Mouse (Mus musculus) embryonic facial prominence, embryonic 14.5 days (tissue): ENCODE results near the gene 2310022B05Rik. TPM values are rescaled to one million over a fixed set of nuclear protein-coding genes. Genes with fewer than 3 reads are reported as not detected.

Source experiments
- ATAC-seq: fragments of 200-750 bp; cut with Nextera tagmentation; 2 replicates; pipeline ENCODE4 v1.8.0; 2017; ENCODE audit warnings: low read depth, moderate number of reproducible peaks, moderate TSS enrichment
- DNase-seq: peaks from one replicate; pipeline ENCODE4 v3.0.0-alpha.2; 2015; ENCODE audit warnings: low spot score
- H3K27ac ChIP-seq: fragments of 300-500 bp; sonication (generic); replicated peaks from 2 replicates; pipeline ENCODE4 v1.5.1; 2014; ENCODE audit warnings: low read depth, mild to moderate bottlenecking, low read length, moderate library complexity
- H3K27me3 ChIP-seq: fragments of 300-500 bp; sonication (generic); replicated peaks from 2 replicates; pipeline ENCODE4 v1.6.1; 2014; ENCODE audit warnings: low read length; ENCODE audit not compliant: control insufficient read depth, insufficient read depth
- H3K36me3 ChIP-seq: fragments of 300-500 bp; sonication (generic); 2 replicates; pipeline ENCODE4 v1.6.1; 2014; ENCODE audit warnings: low read length, mixed read lengths; ENCODE audit not compliant: control insufficient read depth, insufficient read depth
- H3K4me1 ChIP-seq: fragments of 300-500 bp; sonication (generic); 2 replicates; pipeline ENCODE4 v1.6.1; 2014; ENCODE audit warnings: antibody characterized with exemption, low read length; ENCODE audit not compliant: control insufficient read depth, insufficient read depth
- H3K4me2 ChIP-seq: fragments of 300-500 bp; sonication (generic); 2 replicates; pipeline ENCODE4 v1.6.1; 2014; ENCODE audit warnings: low read depth, mild to moderate bottlenecking, low read length, moderate library complexity, mixed read lengths
- H3K4me3 ChIP-seq: fragments of 300-500 bp; sonication (generic); 2 replicates; pipeline ENCODE4 v1.5.1; 2014; ENCODE audit warnings: low read depth, mild to moderate bottlenecking, low read length
- H3K9ac ChIP-seq: fragments of 300-500 bp; sonication (generic); 2 replicates; pipeline ENCODE4 v1.6.1; 2014; ENCODE audit warnings: low read depth, mild to moderate bottlenecking, low read length, moderate library complexity, mixed read lengths
- H3K9me3 ChIP-seq: fragments of 300-500 bp; sonication (generic); 2 replicates; pipeline ENCODE4 v1.6.1; 2016; ENCODE audit warnings: low read length; ENCODE audit not compliant: control insufficient read depth
- WGBS: fragments of 180-500 bp; shearing (Covaris S2); extraction: QIAGEN DNeasy Blood & Tissue Kit; methylation state at CpG from one replicate; pipeline ENCODE4 v1.1.7; 2014; 5-methylcytosine and 5-hydroxymethylcytosine counted together
- polyA plus RNA-seq: library from polyadenylated mRNA; unstranded; fragments of >200 nt; fragmentation: Nextera tagmentation; extraction: Ambion mirVana; gene quantifications from 2 replicates; pipeline ENCODE4 v1.2.1, GENCODE M21; 2014

2310022B05Rik gene
- polyA plus RNA-seq, result 45.5 and 46.4 TPM in 2 replicates

GRCm38 (mm10) chr8:124663112-124663873 is at the start of gene 2310022B05Rik:
Gene 2310022B05Rik (minus strand): TSS chr8:124663369.
- no peaks in the 10 kb centered on the region for H3K36me3 ChIP-seq
- peak within 1 kb of the TSS; percentile 95 for H3K9ac ChIP-seq
- peaks cover 37% of the 10 kb centered on the region for H3K4me1 ChIP-seq
- 2% methylated on average over 32 of the region's 69 CpGs for WGBS
- peak within 1 kb of the TSS; percentile 89 for H3K4me3 ChIP-seq
- no peaks in the 10 kb centered on the region for H3K9me3 ChIP-seq
- H3K27me3 ChIP-seq, result no peaks in the 10 kb centered on the region
- peak within 1 kb of the TSS; percentile 69 for H3K4me2 ChIP-seq
- peak; percentile 93 for ATAC-seq
- DNase-seq, result peak; percentile 96
- H3K27ac ChIP-seq, result peak within 1 kb of the TSS; percentile 94

- no peak overlapping the region for H3K4me3 ChIP-seq
- H3K27me3 ChIP-seq, result no peaks in the 10 kb centered on the region
- H3K4me1 ChIP-seq, result no peaks in the 10 kb centered on the region
- no peak overlapping the region for H3K27ac ChIP-seq
- no peaks in the 10 kb centered on the region for H3K9me3 ChIP-seq
- DNase-seq, result no peak
- ATAC-seq, result no peak
- no peak overlapping the region for H3K9ac ChIP-seq
- H3K4me2 ChIP-seq, result no peak overlapping the region
- WGBS, result 95% methylated on average over 8 of the region's 8 CpGs
- peaks cover 57% of the 10 kb centered on the region for H3K36me3 ChIP-seq
These were observed 42.7 kb upstream of the 2310022B05Rik start for GRCm38 (mm10) chr8:124705823-124706222.

GRCm38 (mm10) chr8:124704376-124704775 is 41.2 kb upstream of the 2310022B05Rik start:
- ATAC-seq, result no peak
- peaks cover 55% of the 10 kb centered on the region for H3K36me3 ChIP-seq
- no peak overlapping the region for H3K4me3 ChIP-seq
- H3K4me2 ChIP-seq, result no peak overlapping the region
- DNase-seq, result peak; percentile 4
- H3K27me3 ChIP-seq, result no peaks in the 10 kb centered on the region
- H3K4me1 ChIP-seq, result no peaks in the 10 kb centered on the region
- no peaks in the 10 kb centered on the region for H3K9me3 ChIP-seq
- no peak overlapping the region for H3K27ac ChIP-seq
- 81% methylated on average over 4 of the region's 4 CpGs for WGBS
- H3K9ac ChIP-seq, result no peak overlapping the region

GRCm38 (mm10) chr8:124703526-124703925 is 40.4 kb upstream of the 2310022B05Rik start:
- H3K36me3 ChIP-seq, result peaks cover 53% of the 10 kb centered on the region
- ATAC-seq, result no peak
- 64% methylated on average over 4 of the region's 4 CpGs for WGBS

GRCm38 (mm10) chr8:124702183-124702582 is 39.0 kb upstream of the 2310022B05Rik start:
- ATAC-seq, result no peak
- no peak overlapping the region for H3K4me3 ChIP-seq
- H3K27ac ChIP-seq, result no peak overlapping the region
- H3K36me3 ChIP-seq, result peaks cover 56% of the 10 kb centered on the region
- 82% methylated on average over 3 of the region's 3 CpGs for WGBS
- no peak overlapping the region for H3K4me2 ChIP-seq
- no peaks in the 10 kb centered on the region for H3K9me3 ChIP-seq
- DNase-seq, result no peak
- H3K27me3 ChIP-seq, result no peaks in the 10 kb centered on the region
- no peaks in the 10 kb centered on the region for H3K4me1 ChIP-seq
- no peak overlapping the region for H3K9ac ChIP-seq

More at GRCm38 (mm10) chr8:124703526-124703925, 40.4 kb upstream of the 2310022B05Rik start:
- no peaks in the 10 kb centered on the region for H3K4me1 ChIP-seq
- no peaks in the 10 kb centered on the region for H3K9me3 ChIP-seq
- H3K9ac ChIP-seq, result no peak overlapping the region
- H3K27me3 ChIP-seq, result no peaks in the 10 kb centered on the region
- no peak overlapping the region for H3K27ac ChIP-seq
- H3K4me2 ChIP-seq, result no peak overlapping the region
- no peak overlapping the region for H3K4me3 ChIP-seq
- no peak for DNase-seq

GRCm38 (mm10) chr8:124701023-124701422 is 37.9 kb upstream of the 2310022B05Rik start:
- H3K4me1 ChIP-seq, result no peaks in the 10 kb centered on the region
- H3K9me3 ChIP-seq, result no peaks in the 10 kb centered on the region
- no peak for ATAC-seq
- H3K27ac ChIP-seq, result no peak overlapping the region
- 86% methylated on average over 9 of the region's 9 CpGs for WGBS
- no peak for DNase-seq
- peaks cover 54% of the 10 kb centered on the region for H3K36me3 ChIP-seq
- H3K9ac ChIP-seq, result no peak overlapping the region
- no peaks in the 10 kb centered on the region for H3K27me3 ChIP-seq
- no peak overlapping the region for H3K4me2 ChIP-seq
- H3K4me3 ChIP-seq, result no peak overlapping the region

- Histone ChIP-seq H3K9ac (no peak overlapping the region), H3K4me2 (no peak overlapping the region), H3K4me1 (no peaks in the 10 kb centered on the region), H3K27ac (no peak overlapping the region), H3K36me3 (peaks cover 49% of the 10 kb centered on the region), H3K9me3 (no peaks in the 10 kb centered on the region), H3K27me3 (no peaks in the 10 kb centered on the region), H3K4me3 (no peak overlapping the region)
- 91% methylated on average over 5 of the region's 5 CpGs for WGBS
- ATAC-seq (no peak), DNase-seq (no peak)
These were observed 37.1 kb upstream of the 2310022B05Rik start for GRCm38 (mm10) chr8:124700271-124700670.

GRCm38 (mm10) chr8:124695424-124696100 is 32.4 kb upstream of the 2310022B05Rik start:
- Histone ChIP-seq H3K4me1 (no peaks in the 10 kb centered on the region), H3K9ac (no peak overlapping the region), H3K36me3 (peaks cover 52% of the 10 kb centered on the region), H3K27ac (no peak overlapping the region), H3K27me3 (no peaks in the 10 kb centered on the region), H3K9me3 (no peaks in the 10 kb centered on the region), H3K4me2 (no peak overlapping the region), H3K4me3 (no peak overlapping the region)
- ATAC-seq, result no peak
- no peak for DNase-seq
- 92% methylated on average over 22 of the region's 22 CpGs for WGBS
